Mouse (Mus musculus): ENCODE data around the gene Lsm12. TPM values are rescaled to one million over a fixed set of nuclear protein-coding genes. Genes with fewer than 3 reads are reported as not detected.
A peak's percentile ranks its signal among the peaks of the same experiment; 100 is the strongest.

Gene Lsm12
- polyA plus RNA-seq, 1 experiment from 2014 or later = 78.7 TPM

DNA sequence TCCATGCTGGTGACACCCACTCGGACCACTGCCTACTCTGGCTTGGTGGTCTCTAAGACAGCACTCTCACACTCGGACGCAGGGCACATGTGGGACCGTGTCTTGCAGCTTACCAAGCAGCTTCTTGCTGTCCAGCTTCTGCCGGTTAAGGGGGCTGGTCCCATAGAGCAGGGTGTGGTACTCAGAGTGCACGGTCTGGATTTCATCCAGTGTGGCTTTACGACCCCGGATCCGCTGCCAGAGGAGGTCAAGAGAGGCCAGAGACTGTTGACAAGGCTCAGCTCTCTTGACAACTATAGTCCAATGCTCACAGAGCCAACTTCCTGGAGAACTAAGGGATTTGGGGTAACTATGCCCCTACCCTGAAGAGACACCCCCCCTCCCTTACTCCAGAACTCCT is 14.8 kb upstream of the Lsm12 start:
- H3K27ac ChIP-seq (ENCODE audit: low read depth, low read length) = no peak overlapping the region
- DNase-seq (ENCODE audit: low spot score) (peak; percentile 33), ATAC-seq (replicated peaks; ENCODE audit: low FRiP score) (no peak)
- no peak overlapping the region for H3K9ac ChIP-seq (ENCODE audit: low read length)
- H3K4me3 ChIP-seq (ENCODE audit: low read depth, low read length) = no peak overlapping the region
- H3K27me3 ChIP-seq (ENCODE audit: control insufficient read depth, insufficient read depth, low read length) = no peaks in the 10 kb centered on the region
- H3K36me3 ChIP-seq (ENCODE audit: control insufficient read depth, insufficient read depth, low read length) = no peaks in the 10 kb centered on the region
- no peaks in the 10 kb centered on the region for H3K4me1 ChIP-seq (replicated peaks; ENCODE audit: control insufficient read depth, insufficient read depth, low read length)
- no peak overlapping the region for H3K4me2 ChIP-seq (ENCODE audit: low read depth, low read length, severe bottlenecking)
- WGBS = 91% methylated on average over 9 of the region's 9 CpGs
- H3K9me3 ChIP-seq (ENCODE audit: control insufficient read depth, low read length) = no peaks in the 10 kb centered on the region

GRCm38 (mm10) chr11:102198245-102198644 is 13.1 kb upstream of the Lsm12 start:
- 71% methylated on average over 6 of the region's 6 CpGs for WGBS
- DNase-seq (ENCODE audit: low spot score) (peak; percentile 42), ATAC-seq (replicated peaks; ENCODE audit: low FRiP score) (no peak)
- Histone ChIP-seq H3K4me3 (ENCODE audit: low read depth, low read length) (no peak overlapping the region), H3K27ac (ENCODE audit: low read depth, low read length) (no peak overlapping the region), H3K27me3 (ENCODE audit: control insufficient read depth, insufficient read depth, low read length) (no peaks in the 10 kb centered on the region), H3K4me2 (ENCODE audit: low read depth, low read length, severe bottlenecking) (no peak overlapping the region), H3K9ac (ENCODE audit: low read length) (no peak overlapping the region), H3K4me1 (replicated peaks; ENCODE audit: control insufficient read depth, insufficient read depth, low read length) (no peaks in the 10 kb centered on the region), H3K36me3 (ENCODE audit: control insufficient read depth, insufficient read depth, low read length) (no peaks in the 10 kb centered on the region; the same call in 1 of the 2 replicates), H3K9me3 (ENCODE audit: control insufficient read depth, low read length) (no peaks in the 10 kb centered on the region)

GRCm38 (mm10) chr11:102196018-102196797 is 11.1 kb upstream of the Lsm12 start:
- no peak overlapping the region for H3K9ac ChIP-seq (ENCODE audit: low read length)
- H3K9me3 ChIP-seq (ENCODE audit: control insufficient read depth, low read length) = no peaks in the 10 kb centered on the region
- no peaks in the 10 kb centered on the region; the same call in 1 of the 2 replicates for H3K36me3 ChIP-seq (ENCODE audit: control insufficient read depth, insufficient read depth, low read length)
- no peaks in the 10 kb centered on the region for H3K4me1 ChIP-seq (replicated peaks; ENCODE audit: control insufficient read depth, insufficient read depth, low read length)
- no peak overlapping the region for H3K4me2 ChIP-seq (ENCODE audit: low read depth, low read length, severe bottlenecking)
- DNase-seq (ENCODE audit: low spot score) = peak; percentile 46
- H3K27ac ChIP-seq (ENCODE audit: low read depth, low read length) = no peak overlapping the region
- ATAC-seq (replicated peaks; ENCODE audit: low FRiP score) = no peak
- WGBS = 88% methylated on average over 21 of the region's 21 CpGs
- H3K4me3 ChIP-seq (ENCODE audit: low read depth, low read length) = no peak overlapping the region
- no peaks in the 10 kb centered on the region for H3K27me3 ChIP-seq (ENCODE audit: control insufficient read depth, insufficient read depth, low read length)

DNA sequence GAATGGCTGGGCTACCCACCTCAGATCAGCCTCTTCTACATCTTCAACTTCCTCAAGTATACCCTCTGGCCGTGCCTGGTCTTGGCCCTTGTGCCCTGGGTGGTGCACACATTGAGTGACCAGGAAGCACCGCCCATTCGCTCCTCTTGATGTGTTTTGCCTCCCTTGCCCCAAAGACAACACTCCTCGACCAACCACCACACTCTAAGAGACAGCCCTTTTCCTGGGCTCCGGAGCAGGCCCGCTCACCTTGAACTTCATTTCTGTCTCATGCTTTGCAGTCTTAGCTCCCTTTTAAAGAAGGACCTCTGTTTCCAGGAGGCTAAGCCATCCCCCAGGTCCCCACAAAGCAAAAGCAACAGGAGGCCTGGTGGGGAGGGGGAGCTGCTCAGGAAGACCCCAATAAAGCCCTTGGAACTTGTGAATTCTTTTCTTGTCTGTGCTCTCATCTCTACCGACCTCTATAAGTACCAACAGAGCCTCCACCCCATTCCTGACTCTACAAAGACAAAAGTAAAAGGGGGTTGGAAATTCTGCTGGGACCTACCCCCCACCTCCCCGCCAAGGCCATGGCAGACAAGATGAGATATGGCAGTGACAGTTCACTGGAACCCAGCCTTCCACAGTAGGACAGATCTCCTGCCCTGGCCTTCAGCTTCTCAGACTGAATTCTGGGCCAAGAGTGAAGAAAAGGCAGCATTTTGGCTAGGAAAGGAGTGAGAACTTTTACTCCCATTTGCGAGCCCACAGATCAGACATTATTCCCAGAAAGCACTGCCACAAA is 8.8 kb upstream of the Lsm12 start:
- no peak overlapping the region for H3K9ac ChIP-seq (ENCODE audit: low read length)
- H3K4me2 ChIP-seq (ENCODE audit: low read depth, low read length, severe bottlenecking) = no peak overlapping the region
- H3K27ac ChIP-seq (ENCODE audit: low read depth, low read length) = no peak overlapping the region
- no peak overlapping the region for H3K4me3 ChIP-seq (ENCODE audit: low read depth, low read length)
- no peaks in the 10 kb centered on the region for H3K27me3 ChIP-seq (ENCODE audit: control insufficient read depth, insufficient read depth, low read length)
- 87% methylated on average over 9 of the region's 9 CpGs for WGBS
- ATAC-seq (replicated peaks; ENCODE audit: low FRiP score) (no peak), DNase-seq (ENCODE audit: low spot score) (peak; percentile 24)
- H3K36me3 ChIP-seq (ENCODE audit: control insufficient read depth, insufficient read depth, low read length) = no peaks in the 10 kb centered on the region; the same call in 1 of the 2 replicates
- 0 out of 2 replicates have a peak, but pooled peaks cover 5% of the 10 kb centered on the region for H3K4me1 ChIP-seq (replicated peaks; ENCODE audit: control insufficient read depth, insufficient read depth, low read length)
- no peaks in the 10 kb centered on the region for H3K9me3 ChIP-seq (ENCODE audit: control insufficient read depth, low read length)

DNA sequence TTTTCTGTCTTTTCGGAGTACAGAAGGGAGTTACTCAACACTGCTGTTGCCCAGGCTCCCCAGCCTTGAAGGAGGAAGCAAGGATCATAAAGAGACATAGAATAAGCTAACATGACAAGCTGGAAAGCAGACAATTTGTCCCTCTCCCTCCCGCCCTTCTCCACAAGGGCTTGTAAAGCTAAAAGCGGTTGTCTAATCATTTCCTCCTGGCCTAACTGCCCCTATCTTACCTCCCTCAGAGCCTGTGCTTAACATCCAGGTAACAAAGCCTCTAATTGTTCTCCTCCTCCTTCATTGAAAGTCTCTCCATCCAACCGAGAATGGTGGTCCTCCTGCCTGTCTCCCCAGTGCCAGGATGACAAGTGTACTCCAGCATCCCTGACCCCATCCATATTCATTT is 5.8 kb upstream of the Lsm12 start:
- DNase-seq (ENCODE audit: low spot score) = peak; percentile 35
- no peaks in the 10 kb centered on the region; the same call in 1 of the 2 replicates for H3K36me3 ChIP-seq (ENCODE audit: control insufficient read depth, insufficient read depth, low read length)
- no peak overlapping the region for H3K27ac ChIP-seq (ENCODE audit: low read depth, low read length)
- 0 out of 2 replicates have a peak overlapping the region, but pooled peaks have one; percentile 20 for H3K9ac ChIP-seq (ENCODE audit: low read length)
- H3K4me3 ChIP-seq (ENCODE audit: low read depth, low read length) = no peak overlapping the region
- no peak for ATAC-seq (replicated peaks; ENCODE audit: low FRiP score)
- 65% methylated on average over 4 of the region's 4 CpGs for WGBS
- no peaks in the 10 kb centered on the region for H3K27me3 ChIP-seq (ENCODE audit: control insufficient read depth, insufficient read depth, low read length)
- no peaks in the 10 kb centered on the region for H3K9me3 ChIP-seq (ENCODE audit: control insufficient read depth, low read length)
- H3K4me1 ChIP-seq (replicated peaks; ENCODE audit: control insufficient read depth, insufficient read depth, low read length) = 0 out of 2 replicates have a peak, but pooled peaks cover 5% of the 10 kb centered on the region
- H3K4me2 ChIP-seq (ENCODE audit: low read depth, low read length, severe bottlenecking) = peak overlapping the region; percentile 79; the same call in 1 of the 2 replicates

DNA sequence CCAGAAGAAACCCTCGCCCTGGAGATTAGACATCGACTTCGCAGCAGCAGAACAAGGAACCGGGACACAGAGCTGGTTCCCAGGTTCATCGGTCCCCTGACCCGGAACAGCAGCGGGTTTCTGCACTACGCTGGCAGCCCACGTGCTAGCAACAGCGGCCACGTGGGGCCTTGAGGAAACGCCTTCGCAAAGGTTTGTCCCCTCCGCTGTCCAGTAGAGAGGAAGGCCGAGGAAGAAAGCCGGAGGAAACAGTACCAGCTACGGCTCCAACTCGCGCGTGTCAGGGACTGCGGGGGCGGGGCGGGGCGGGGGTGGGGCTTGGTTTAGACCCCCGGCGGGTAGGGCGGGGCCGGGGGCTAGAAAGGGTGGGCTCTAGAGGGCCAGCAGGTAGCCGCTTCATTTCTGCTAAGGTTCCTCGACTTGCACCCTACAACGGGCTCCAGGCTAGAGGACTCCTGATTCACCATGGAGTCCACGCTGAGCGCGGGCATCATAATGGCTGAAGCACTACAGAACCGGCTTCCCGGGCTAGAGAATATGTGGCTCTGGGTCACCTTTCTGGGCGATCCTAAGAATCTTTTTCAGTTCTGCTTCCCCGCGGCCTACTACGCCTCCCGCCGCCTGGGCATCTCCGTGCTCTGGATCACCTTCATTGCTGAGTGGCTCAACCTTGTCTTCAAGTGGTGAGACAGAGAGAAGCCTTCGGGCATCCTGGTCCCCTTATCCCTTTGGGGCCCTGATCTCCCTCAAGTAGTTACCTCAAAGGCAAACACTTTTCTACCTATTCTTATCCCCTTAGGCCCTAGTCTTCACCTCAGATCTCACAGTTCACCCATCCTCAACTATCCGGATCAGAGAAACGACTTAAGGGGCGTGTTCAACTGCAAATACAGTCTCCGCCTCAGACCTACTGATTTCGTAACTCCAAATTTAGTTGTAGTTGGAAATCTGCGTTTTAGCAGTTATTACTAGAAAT is 4.7 kb upstream of the Lsm12 start, which contains the start of gene G6pc3:
Gene G6pc3, plus strand, starts transcription at position 160 of the 976 bp plus-strand sequence.
- 3% methylated on average over 50 of the region's 50 CpGs for WGBS
- no peaks in the 10 kb centered on the region for H3K9me3 ChIP-seq (ENCODE audit: control insufficient read depth, low read length)
- peak within 1 kb of the TSS; percentile 79 for H3K4me2 ChIP-seq (ENCODE audit: low read depth, low read length, severe bottlenecking)
- 0 out of 2 replicates have a peak within 1 kb of the TSS, but pooled peaks have one; percentile 13 for H3K27ac ChIP-seq (ENCODE audit: low read depth, low read length)
- H3K4me1 ChIP-seq (replicated peaks; ENCODE audit: control insufficient read depth, insufficient read depth, low read length) = 0 out of 2 replicates have a peak, but pooled peaks cover 5% of the 10 kb centered on the region
- peak within 1 kb of the TSS; percentile 73 for H3K9ac ChIP-seq (ENCODE audit: low read length)
- no peaks in the 10 kb centered on the region; the same call in 1 of the 2 replicates for H3K36me3 ChIP-seq (ENCODE audit: control insufficient read depth, insufficient read depth, low read length)
- no peaks in the 10 kb centered on the region for H3K27me3 ChIP-seq (ENCODE audit: control insufficient read depth, insufficient read depth, low read length)
- DNase-seq (ENCODE audit: low spot score) = peak; percentile 90
- peak within 1 kb of the TSS; percentile 58 for H3K4me3 ChIP-seq (ENCODE audit: low read depth, low read length)
- ATAC-seq (replicated peaks; ENCODE audit: low FRiP score) = peak; percentile 82

- WGBS = 79% methylated on average over 6 of the region's 6 CpGs
- H3K27ac ChIP-seq (ENCODE audit: low read depth, low read length) = no peak overlapping the region
- ATAC-seq (replicated peaks; ENCODE audit: low FRiP score) (no peak), DNase-seq (ENCODE audit: low spot score) (no peak)
- H3K4me3 ChIP-seq (ENCODE audit: low read depth, low read length) = peak overlapping the region; percentile 58
- H3K4me1 ChIP-seq (replicated peaks; ENCODE audit: control insufficient read depth, insufficient read depth, low read length) = peaks cover 8% of the 10 kb centered on the region; the same call in 1 of the 2 replicates
- H3K36me3 ChIP-seq (ENCODE audit: control insufficient read depth, insufficient read depth, low read length) = no peaks in the 10 kb centered on the region; the same call in 1 of the 2 replicates
- H3K9ac ChIP-seq (ENCODE audit: low read length) = peak overlapping the region; percentile 73
- no peaks in the 10 kb centered on the region for H3K9me3 ChIP-seq (ENCODE audit: control insufficient read depth, low read length)
- H3K27me3 ChIP-seq (ENCODE audit: control insufficient read depth, insufficient read depth, low read length) = no peaks in the 10 kb centered on the region
- H3K4me2 ChIP-seq (ENCODE audit: low read depth, low read length, severe bottlenecking) = peak overlapping the region; percentile 79
Observed at GRCm38 (mm10) chr11:102188980-102189379, 3.9 kb upstream of the Lsm12 start.

Data from forebrain, embryonic 11.5 days (tissue).